Mouse (Mus musculus) kidney, embryonic 16.5 days (tissue): ENCODE measurements at regions not wholly inside any gene's neighbourhood (a gene's known extent, or its start where the extent isn't known, plus 50 kb on each side); places are given as distances from the start of the nearest gene placed in this dataset.

ENCODE experiments used
- ATAC-seq: fragments of 200-750 bp; cut with Nextera tagmentation; 2 replicates; pipeline ENCODE4 v1.8.0; 2017; ENCODE audit warnings: moderate TSS enrichment; ENCODE audit not compliant: low FRiP score, low TSS enrichment
- H3K27ac ChIP-seq: fragments of 300-500 bp; sonication (generic); 2 replicates; pipeline ENCODE4 v1.5.1; 2014; ENCODE audit warnings: low read length
- H3K27me3 ChIP-seq: fragments of 300-500 bp; sonication (generic); 2 replicates; pipeline ENCODE4 v1.6.1; 2014; ENCODE audit warnings: low read length, control low read depth, mixed read lengths; ENCODE audit not compliant: insufficient read depth
- H3K36me3 ChIP-seq: fragments of 300-500 bp; sonication (generic); 2 replicates; pipeline ENCODE4 v1.6.1; 2014; ENCODE audit warnings: low read length, control low read depth, mixed read lengths; ENCODE audit not compliant: insufficient read depth
- H3K4me1 ChIP-seq: fragments of 300-500 bp; sonication (generic); 2 replicates; pipeline ENCODE4 v1.6.1; 2014; ENCODE audit warnings: low read length, control low read depth, mixed read lengths; ENCODE audit not compliant: insufficient read depth
- H3K4me2 ChIP-seq: fragments of 300-500 bp; sonication (generic); replicated peaks from 2 replicates; pipeline ENCODE4 v1.6.1; 2014; ENCODE audit warnings: low read depth, low read length
- H3K4me3 ChIP-seq: fragments of 300-500 bp; sonication (generic); 2 replicates; pipeline ENCODE4 v1.5.1; 2014; ENCODE audit warnings: mild to moderate bottlenecking, low read length
- H3K9ac ChIP-seq: fragments of 300-500 bp; sonication (generic); replicated peaks from 2 replicates; pipeline ENCODE4 v1.6.1; 2014; ENCODE audit warnings: low read length
- H3K9me3 ChIP-seq: fragments of 300-500 bp; sonication (generic); 2 replicates; pipeline ENCODE4 v1.6.1; 2016; ENCODE audit warnings: low read length, control low read depth
- WGBS: fragments of 180-500 bp; shearing (Covaris S2); extraction: QIAGEN DNeasy Blood & Tissue Kit; methylation state at CpG from one replicate; pipeline ENCODE4 v1.1.7; 2014; 5-methylcytosine and 5-hydroxymethylcytosine counted together

GRCm38 (mm10) chr15:31972891-31973290, 204.2 kb upstream of the Tas2r119 start:
- no peak overlapping the region for H3K4me3 ChIP-seq
- no peak overlapping the region for H3K4me2 ChIP-seq
- H3K27ac ChIP-seq = no peak overlapping the region
- H3K27me3 ChIP-seq = no peaks in the 10 kb centered on the region
- ATAC-seq = no peak
- no peaks in the 10 kb centered on the region for H3K4me1 ChIP-seq
- H3K9ac ChIP-seq = no peak overlapping the region
- H3K9me3 ChIP-seq = no peaks in the 10 kb centered on the region
- WGBS = 93% methylated on average over 7 of the region's 7 CpGs
- no peaks in the 10 kb centered on the region for H3K36me3 ChIP-seq

GRCm38 (mm10) chr15:31973889-31974288, 203.2 kb upstream of the Tas2r119 start:
- WGBS = 92% methylated on average over 11 of the region's 11 CpGs
- no peaks in the 10 kb centered on the region for H3K36me3 ChIP-seq
- H3K27me3 ChIP-seq = no peaks in the 10 kb centered on the region
- no peak overlapping the region for H3K4me3 ChIP-seq
- H3K27ac ChIP-seq = no peak overlapping the region
- no peaks in the 10 kb centered on the region for H3K9me3 ChIP-seq
- no peak overlapping the region for H3K9ac ChIP-seq
- no peak for ATAC-seq
- H3K4me1 ChIP-seq = no peaks in the 10 kb centered on the region
- no peak overlapping the region for H3K4me2 ChIP-seq

GRCm38 (mm10) chr15:31976461-31976860, 200.6 kb upstream of the Tas2r119 start:
- Histone ChIP-seq H3K36me3 (no peaks in the 10 kb centered on the region), H3K27me3 (no peaks in the 10 kb centered on the region), H3K4me1 (0 out of 2 replicates have a peak, but pooled peaks cover 4% of the 10 kb centered on the region), H3K27ac (no peak overlapping the region), H3K9ac (no peak overlapping the region), H3K4me3 (no peak overlapping the region), H3K9me3 (no peaks in the 10 kb centered on the region), H3K4me2 (no peak overlapping the region)
- WGBS = 77% methylated on average over 4 of the region's 4 CpGs
- no peak for ATAC-seq

GRCm38 (mm10) chr15:31977563-31977962, 199.5 kb upstream of the Tas2r119 start:
- Histone ChIP-seq H3K27ac (no peak overlapping the region), H3K36me3 (no peaks in the 10 kb centered on the region), H3K9me3 (no peaks in the 10 kb centered on the region), H3K27me3 (no peaks in the 10 kb centered on the region), H3K4me3 (no peak overlapping the region), H3K4me1 (0 out of 2 replicates have a peak, but pooled peaks cover 4% of the 10 kb centered on the region), H3K4me2 (no peak overlapping the region), H3K9ac (no peak overlapping the region)
- WGBS = 80% methylated on average over 3 of the region's 3 CpGs
- ATAC-seq = no peak

GRCm38 (mm10) chr15:31979961-31980360, 197.1 kb upstream of the Tas2r119 start:
- H3K27ac ChIP-seq = no peak overlapping the region
- no peaks in the 10 kb centered on the region for H3K27me3 ChIP-seq
- no peaks in the 10 kb centered on the region for H3K36me3 ChIP-seq
- no peak overlapping the region for H3K4me2 ChIP-seq
- H3K9me3 ChIP-seq = 0 out of 2 replicates have a peak, but pooled peaks cover 5% of the 10 kb centered on the region
- no peak for ATAC-seq
- H3K9ac ChIP-seq = no peak overlapping the region
- WGBS = 11% methylated on average over 7 of the region's 7 CpGs
- no peak overlapping the region for H3K4me3 ChIP-seq
- 0 out of 2 replicates have a peak, but pooled peaks cover 4% of the 10 kb centered on the region for H3K4me1 ChIP-seq

GRCm38 (mm10) chr15:31980791-31981190, 196.3 kb upstream of the Tas2r119 start:
- no peak overlapping the region for H3K27ac ChIP-seq
- no peak for ATAC-seq
- no peak overlapping the region for H3K9ac ChIP-seq
- no peaks in the 10 kb centered on the region for H3K36me3 ChIP-seq
- H3K4me1 ChIP-seq = 0 out of 2 replicates have a peak, but pooled peaks cover 4% of the 10 kb centered on the region
- no peaks in the 10 kb centered on the region for H3K27me3 ChIP-seq
- 94% methylated on average over 1 of the region's 1 CpGs for WGBS
- H3K4me2 ChIP-seq = no peak overlapping the region
- H3K4me3 ChIP-seq = no peak overlapping the region
- 0 out of 2 replicates have a peak, but pooled peaks cover 5% of the 10 kb centered on the region for H3K9me3 ChIP-seq

- ATAC-seq = no peak
- Histone ChIP-seq H3K9me3 (0 out of 2 replicates have a peak, but pooled peaks cover 5% of the 10 kb centered on the region), H3K27me3 (no peaks in the 10 kb centered on the region), H3K4me3 (no peak overlapping the region), H3K36me3 (no peaks in the 10 kb centered on the region), H3K4me1 (no peaks in the 10 kb centered on the region), H3K27ac (no peak overlapping the region), H3K4me2 (no peak overlapping the region), H3K9ac (no peak overlapping the region)
- 53% methylated on average over 3 of the region's 3 CpGs for WGBS
Measured at GRCm38 (mm10) chr15:31987291-31987690, 189.8 kb upstream of the Tas2r119 start.

- H3K9me3 ChIP-seq = no peaks in the 10 kb centered on the region
- H3K27me3 ChIP-seq = no peaks in the 10 kb centered on the region
- WGBS = 62% methylated on average over 2 of the region's 2 CpGs
- no peak overlapping the region for H3K27ac ChIP-seq
- no peak overlapping the region for H3K4me2 ChIP-seq
- no peak for ATAC-seq
- H3K4me3 ChIP-seq = no peak overlapping the region
- no peak overlapping the region for H3K9ac ChIP-seq
- H3K4me1 ChIP-seq = no peaks in the 10 kb centered on the region
- no peaks in the 10 kb centered on the region for H3K36me3 ChIP-seq
Measured at GRCm38 (mm10) chr15:31989093-31989492, 188.0 kb upstream of the Tas2r119 start.

GRCm38 (mm10) chr15:31989593-31990290, 187.3 kb upstream of the Tas2r119 start:
- no peaks in the 10 kb centered on the region for H3K27me3 ChIP-seq
- H3K9me3 ChIP-seq = no peaks in the 10 kb centered on the region
- no peak overlapping the region for H3K4me3 ChIP-seq
- H3K27ac ChIP-seq = no peak overlapping the region
- ATAC-seq = no peak
- no peaks in the 10 kb centered on the region for H3K4me1 ChIP-seq
- no peak overlapping the region for H3K4me2 ChIP-seq
- H3K9ac ChIP-seq = no peak overlapping the region
- H3K36me3 ChIP-seq = no peaks in the 10 kb centered on the region
- 84% methylated on average over 6 of the region's 6 CpGs for WGBS

GRCm38 (mm10) chr15:31997996-31998395, 179.1 kb upstream of the Tas2r119 start:
- H3K36me3 ChIP-seq = no peaks in the 10 kb centered on the region
- no peak for ATAC-seq
- H3K9ac ChIP-seq = no peak overlapping the region
- no peak overlapping the region for H3K27ac ChIP-seq
- H3K4me1 ChIP-seq = no peaks in the 10 kb centered on the region
- H3K27me3 ChIP-seq = no peaks in the 10 kb centered on the region
- WGBS = 94% methylated on average over 2 of the region's 2 CpGs
- H3K9me3 ChIP-seq = no peaks in the 10 kb centered on the region
- no peak overlapping the region for H3K4me3 ChIP-seq
- H3K4me2 ChIP-seq = no peak overlapping the region
